Mouse (Mus musculus): ENCODE measurements around the gene Ugt1a1.

DNA sequence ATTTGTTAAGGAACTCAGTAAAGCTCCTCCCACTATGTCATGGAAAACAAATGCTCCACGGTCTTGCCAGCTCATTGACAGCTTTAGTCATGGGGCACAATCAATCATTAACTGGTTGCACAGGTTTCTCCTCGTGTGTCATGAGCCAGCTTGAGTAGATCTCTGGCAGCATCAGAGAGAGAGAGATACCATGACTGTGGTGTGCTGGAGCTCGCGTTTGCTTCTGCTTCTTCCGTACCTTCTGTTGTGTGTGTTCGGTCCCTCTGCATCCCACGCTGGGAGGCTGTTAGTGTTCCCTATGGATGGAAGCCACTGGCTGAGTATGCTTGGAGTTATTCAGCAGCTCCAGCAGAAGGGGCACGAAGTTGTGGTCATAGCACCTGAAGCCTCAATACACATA, at the start of gene Ugt1a1:
- no peak for TF ChIP-seq CTCF (IDR thresholded peaks at IDR 0.05)
- no peak for TF ChIP-seq EP300 (IDR thresholded peaks at IDR 0.05)

Data from lung, postnatal 0 days (tissue).